Mouse (Mus musculus): ENCODE results near the gene Secisbp2. TPM values are rescaled to one million over a fixed set of nuclear protein-coding genes. Genes with fewer than 3 reads are reported as not detected.

Secisbp2 gene
- total RNA-seq, 1 experiment from 2014 or later = 44.5 TPM

DNA sequence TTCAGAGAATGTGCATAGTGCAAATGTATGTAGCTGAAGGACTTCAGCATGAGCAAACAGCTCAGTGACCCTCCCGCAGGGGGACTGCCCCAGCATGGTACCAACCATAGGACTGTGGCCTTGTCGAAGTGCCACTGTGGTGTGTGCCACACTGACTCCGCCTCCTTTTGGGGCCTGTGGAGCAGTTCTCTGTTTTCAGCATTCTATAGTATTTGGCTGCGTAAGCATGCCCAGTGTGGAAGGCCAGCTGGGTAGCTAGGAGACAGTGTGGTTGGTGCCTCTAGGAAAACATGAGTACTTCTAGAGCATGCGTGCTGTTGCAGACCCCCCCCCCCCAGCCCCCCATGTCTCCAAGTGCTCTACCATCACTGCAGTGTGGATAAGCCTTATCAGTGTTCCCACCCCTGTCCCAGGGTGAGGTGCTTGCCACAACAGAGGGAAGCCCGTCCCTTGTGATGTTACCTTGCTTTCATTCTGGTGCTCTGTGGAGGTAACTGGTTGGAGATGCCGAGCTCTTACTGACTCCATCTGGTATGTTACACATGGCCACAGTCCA, 26.2 kb downstream of the Secisbp2 start:
- ATAC-seq (replicated peaks; ENCODE audit: insufficient number of reproducible peaks, low FRiP score, low TSS enrichment, poor library complexity, severe bottlenecking) = no peak

- no peak for ATAC-seq (replicated peaks; ENCODE audit: insufficient number of reproducible peaks, low FRiP score, low TSS enrichment, poor library complexity, severe bottlenecking)
Observed at GRCm38 (mm10) chr13:51678687-51679086, 27.2 kb downstream of the Secisbp2 start.

DNA sequence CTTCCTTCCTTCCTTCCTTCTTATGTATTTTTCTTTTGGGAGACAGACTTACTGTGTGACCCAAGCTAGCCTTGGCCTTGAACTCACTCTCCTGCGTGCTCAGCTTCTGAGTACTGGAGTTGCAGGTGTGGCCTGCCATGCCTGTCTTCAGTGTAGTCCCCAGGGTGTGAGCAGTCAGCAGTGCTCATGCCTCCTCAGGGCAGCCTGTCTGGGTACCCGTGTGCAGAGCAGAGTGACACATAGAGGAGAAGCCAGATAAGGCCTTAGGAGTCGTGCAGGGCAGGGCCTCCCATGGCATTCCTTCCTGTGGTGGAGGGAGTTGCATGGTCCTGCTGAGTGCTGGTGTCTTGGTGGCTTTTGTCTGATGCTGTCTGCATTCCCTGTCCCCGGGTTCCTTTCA, 27.8 kb downstream of the Secisbp2 start:
- ATAC-seq (replicated peaks; ENCODE audit: insufficient number of reproducible peaks, low FRiP score, low TSS enrichment, poor library complexity, severe bottlenecking) = no peak

- ATAC-seq (replicated peaks; ENCODE audit: insufficient number of reproducible peaks, low FRiP score, low TSS enrichment, poor library complexity, severe bottlenecking) = no peak
Observed at GRCm38 (mm10) chr13:51681076-51681475, 29.6 kb downstream of the Secisbp2 start.

- ATAC-seq (replicated peaks; ENCODE audit: insufficient number of reproducible peaks, low FRiP score, low TSS enrichment, poor library complexity, severe bottlenecking) = no peak
Observed at GRCm38 (mm10) chr13:51681634-51682033, 30.1 kb downstream of the Secisbp2 start.

GRCm38 (mm10) chr13:51685290-51685966, 33.9 kb downstream of the Secisbp2 start:
- ATAC-seq (replicated peaks; ENCODE audit: insufficient number of reproducible peaks, low FRiP score, low TSS enrichment, poor library complexity, severe bottlenecking) = no peak

- ATAC-seq (replicated peaks; ENCODE audit: insufficient number of reproducible peaks, low FRiP score, low TSS enrichment, poor library complexity, severe bottlenecking) = peak; percentile 49; the same call in 1 of the 2 replicates
Observed at GRCm38 (mm10) chr13:51686966-51687365, 35.5 kb downstream of the Secisbp2 start.

GRCm38 (mm10) chr13:51688688-51689087, 37.2 kb downstream of the Secisbp2 start:
- no peak for ATAC-seq (replicated peaks; ENCODE audit: insufficient number of reproducible peaks, low FRiP score, low TSS enrichment, poor library complexity, severe bottlenecking)

DNA sequence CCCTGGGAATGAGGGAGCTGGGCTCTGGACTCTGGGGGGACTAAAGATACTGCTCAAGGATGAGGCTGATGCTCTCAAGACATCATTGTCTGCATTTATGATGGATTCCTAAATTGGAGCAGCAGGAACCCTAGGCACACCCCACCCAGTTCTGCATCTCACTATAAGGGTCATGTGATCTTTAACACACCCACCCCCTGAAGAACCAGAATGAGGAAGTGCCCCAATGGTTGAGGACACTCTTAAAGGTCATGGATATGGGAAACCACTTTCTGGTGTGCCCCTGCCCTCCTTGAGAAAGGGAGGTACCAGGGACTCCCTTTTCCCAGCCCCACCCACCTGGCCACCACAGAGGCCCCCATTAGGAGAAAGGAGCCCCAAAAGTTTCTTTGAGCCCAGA, 45.0 kb downstream of the Secisbp2 start:
- peak; percentile 80 for ATAC-seq (replicated peaks; ENCODE audit: insufficient number of reproducible peaks, low FRiP score, low TSS enrichment, poor library complexity, severe bottlenecking)

GRCm38 (mm10) chr13:51697455-51697854, 46.0 kb downstream of the Secisbp2 start:
- ATAC-seq (replicated peaks; ENCODE audit: insufficient number of reproducible peaks, low FRiP score, low TSS enrichment, poor library complexity, severe bottlenecking) = no peak

DNA sequence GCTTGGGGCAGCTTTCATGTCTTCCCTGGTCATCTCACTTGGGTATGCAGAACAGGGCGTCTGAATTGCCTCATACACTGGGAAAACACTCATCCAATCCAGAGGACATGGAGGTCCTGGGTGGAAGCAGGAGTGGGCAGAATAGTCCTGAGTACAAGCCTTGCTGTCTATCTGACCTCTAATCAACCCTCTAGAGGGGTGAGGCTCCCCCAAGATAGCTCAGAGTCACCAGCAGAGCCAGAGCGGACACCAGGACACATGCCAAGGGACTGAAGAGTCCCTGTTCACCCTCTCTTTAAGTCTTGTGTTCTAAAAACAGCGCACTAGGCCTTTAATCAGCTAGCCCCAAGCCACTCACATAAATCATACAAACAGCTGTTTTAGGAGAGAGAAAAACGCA, 46.4 kb downstream of the Secisbp2 start:
- no peak for ATAC-seq (replicated peaks; ENCODE audit: insufficient number of reproducible peaks, low FRiP score, low TSS enrichment, poor library complexity, severe bottlenecking)

DNA sequence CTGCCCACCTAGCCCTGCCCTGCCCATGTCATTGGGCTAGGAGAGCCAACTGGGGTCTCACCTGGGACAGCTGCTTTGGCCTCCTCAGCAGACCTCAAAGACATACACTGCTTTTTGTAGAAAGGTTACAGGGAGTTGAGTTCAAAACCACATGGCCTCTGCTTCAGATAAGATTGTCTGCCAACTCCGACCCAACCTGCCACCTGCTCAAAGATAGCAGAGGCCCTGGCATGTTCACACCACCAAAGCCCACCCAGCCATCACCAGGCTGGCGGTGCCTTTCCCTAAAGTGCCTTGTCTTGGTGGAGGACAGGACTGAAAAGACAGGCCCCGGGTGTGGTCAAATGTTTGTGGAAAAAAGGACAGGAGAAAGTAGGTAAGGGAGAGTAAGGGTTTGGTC, 46.8 kb downstream of the Secisbp2 start:
- ATAC-seq (replicated peaks; ENCODE audit: insufficient number of reproducible peaks, low FRiP score, low TSS enrichment, poor library complexity, severe bottlenecking) = no peak

GRCm38 (mm10) chr13:51703893-51704292, 52.4 kb downstream of the Secisbp2 start:
- no peak for ATAC-seq (replicated peaks; ENCODE audit: insufficient number of reproducible peaks, low FRiP score, low TSS enrichment, poor library complexity, severe bottlenecking)

GRCm38 (mm10) chr13:51705882-51706854, 54.7 kb downstream of the Secisbp2 start:
- no peak for ATAC-seq (replicated peaks; ENCODE audit: insufficient number of reproducible peaks, low FRiP score, low TSS enrichment, poor library complexity, severe bottlenecking)

DNA sequence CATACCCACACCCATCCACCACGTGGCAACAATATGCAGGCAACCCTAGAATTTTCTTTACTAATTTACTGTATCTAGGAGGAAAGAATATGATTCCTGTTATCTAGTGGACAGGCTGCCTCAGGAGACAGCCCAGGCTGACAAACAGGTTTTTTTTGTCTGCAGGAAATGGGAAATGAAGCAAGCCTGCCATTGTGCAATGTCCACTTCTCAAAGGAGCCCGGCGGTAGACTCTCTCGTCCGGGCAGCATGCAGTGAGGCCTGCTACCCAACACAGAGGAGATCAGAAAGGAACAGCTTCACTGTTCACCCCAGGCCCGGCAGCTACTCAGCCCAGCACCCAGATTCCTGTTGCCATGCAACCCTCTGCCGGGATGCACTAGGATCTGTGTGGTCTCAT, 59.2 kb downstream of the Secisbp2 start:
- ATAC-seq (replicated peaks; ENCODE audit: insufficient number of reproducible peaks, low FRiP score, low TSS enrichment, poor library complexity, severe bottlenecking) = peak; percentile 60

DNA sequence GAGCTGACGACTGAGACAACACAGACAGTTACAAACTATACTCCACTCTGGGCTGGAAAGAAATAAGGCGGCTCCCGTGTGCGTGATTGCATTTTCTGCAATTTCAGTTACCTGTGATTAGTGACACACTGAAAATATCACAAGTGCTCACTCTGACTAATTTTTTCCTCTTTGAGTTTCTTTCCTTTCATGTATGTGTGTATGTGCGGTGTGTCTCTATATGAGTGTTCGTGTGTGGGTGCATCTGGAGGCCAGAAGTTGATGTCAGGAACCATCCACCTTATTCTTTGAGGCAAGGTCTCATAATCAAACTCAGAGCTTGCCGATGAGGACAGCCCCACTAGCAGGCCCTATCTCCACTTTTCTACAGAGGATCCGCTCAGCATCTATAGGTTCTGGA, 60.5 kb downstream of the Secisbp2 start:
- no peak for ATAC-seq (replicated peaks; ENCODE audit: insufficient number of reproducible peaks, low FRiP score, low TSS enrichment, poor library complexity, severe bottlenecking)

DNA sequence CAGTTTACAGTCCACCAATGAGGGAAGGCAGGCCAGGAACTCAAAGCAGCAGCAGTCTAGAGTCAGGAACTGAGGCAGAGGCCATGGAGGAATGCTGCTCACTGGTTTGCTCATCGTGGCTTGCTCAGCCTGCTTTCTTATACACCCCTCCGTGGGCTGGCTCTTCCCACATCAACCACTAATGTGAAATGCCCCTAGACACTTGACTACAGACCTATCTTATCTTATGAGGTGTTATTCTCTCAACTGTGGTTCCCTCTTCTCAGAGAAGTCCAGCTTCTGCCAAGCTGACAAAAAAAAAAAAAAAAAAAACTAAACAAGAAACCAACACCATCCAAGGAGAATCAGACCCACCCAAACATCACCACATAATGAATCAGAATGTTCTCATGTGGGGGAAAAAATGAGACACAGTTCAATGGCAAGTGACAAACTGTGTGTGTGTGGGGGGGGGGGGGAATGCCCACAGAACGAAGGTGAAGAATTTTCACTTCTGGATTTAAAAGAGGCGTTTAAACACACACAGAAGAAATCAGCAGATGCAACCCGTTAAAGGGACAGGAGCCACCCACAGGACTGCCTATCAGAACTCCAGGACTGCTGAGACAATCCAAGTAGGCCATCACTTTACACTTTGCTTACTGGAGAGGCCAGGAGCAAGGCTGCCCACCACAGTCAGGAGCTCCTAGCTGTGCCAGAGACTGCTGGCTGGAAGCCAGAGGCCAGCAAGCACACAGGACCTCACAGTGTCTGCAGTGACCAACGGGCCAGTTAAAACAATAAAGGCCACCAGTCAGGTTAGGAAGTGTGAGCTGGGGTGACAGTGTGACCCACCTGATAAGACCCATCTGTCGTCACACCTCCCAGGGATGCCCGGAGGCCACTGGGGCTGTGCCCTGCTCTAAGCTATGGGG, 65.1 kb downstream of the Secisbp2 start:
- 0 out of 2 replicates have a peak, but pooled peaks have one; percentile 45 for ATAC-seq (replicated peaks; ENCODE audit: insufficient number of reproducible peaks, low FRiP score, low TSS enrichment, poor library complexity, severe bottlenecking)

- ATAC-seq (replicated peaks; ENCODE audit: insufficient number of reproducible peaks, low FRiP score, low TSS enrichment, poor library complexity, severe bottlenecking) = no peak
Observed at GRCm38 (mm10) chr13:51719256-51719655, 67.8 kb downstream of the Secisbp2 start.

Data from monocyte, adult 5-6 weeks (primary cell).